Mouse (Mus musculus): Measurements from ENCODE around the gene Fblim1. TPM values are rescaled to one million over a fixed set of nuclear protein-coding genes. Genes with fewer than 3 reads are reported as not detected.
A peak's percentile ranks its signal among the peaks of the same experiment; 100 is the strongest.
"Not testable (repeated sequence)": the region's sequence is repeated elsewhere in the genome, so short reads cannot be mapped to it uniquely, and the experiment has no call there.

The Fblim1 gene
- polyA plus RNA-seq, 1 experiment from 2014 or later, result 65.4 TPM

GRCm38 (mm10) chr4:141564660-141565059 lies 41.2 kb downstream of the Fblim1 start:
- no peak for ATAC-seq (ENCODE audit: insufficient number of reproducible peaks, insufficient read depth, low FRiP score, low TSS enrichment, low read depth)
- no peak overlapping the region for H3K9ac ChIP-seq (replicated peaks)
- H3K9me3 ChIP-seq, result no peaks in the 10 kb centered on the region
- no peak overlapping the region for H3K4me3 ChIP-seq (replicated peaks)
- WGBS, result 72% methylated on average over 3 of the region's 3 CpGs
- no peaks in the 10 kb centered on the region for H3K36me3 ChIP-seq
- no peak overlapping the region for H3K4me2 ChIP-seq
- H3K27me3 ChIP-seq, result no peaks in the 10 kb centered on the region
- no peaks in the 10 kb centered on the region for H3K4me1 ChIP-seq (replicated peaks)
- no peak overlapping the region for H3K27ac ChIP-seq

- Histone ChIP-seq H3K36me3 (no peaks in the 10 kb centered on the region), H3K4me2 (no peak overlapping the region), H3K27ac (no peak overlapping the region), H3K4me1 (replicated peaks) (no peaks in the 10 kb centered on the region), H3K4me3 (replicated peaks) (no peak overlapping the region), H3K9ac (replicated peaks) (no peak overlapping the region), H3K9me3 (no peaks in the 10 kb centered on the region), H3K27me3 (no peaks in the 10 kb centered on the region)
- WGBS, result 94% methylated on average over 4 of the region's 4 CpGs
- no peak for ATAC-seq (ENCODE audit: insufficient number of reproducible peaks, insufficient read depth, low FRiP score, low TSS enrichment, low read depth)
These were observed 41.7 kb downstream of the Fblim1 start for GRCm38 (mm10) chr4:141564209-141564608.

GRCm38 (mm10) chr4:141562281-141562680 lies 43.6 kb downstream of the Fblim1 start:
- no peaks in the 10 kb centered on the region for H3K36me3 ChIP-seq
- WGBS, result 88% methylated on average over 11 of the region's 11 CpGs
- H3K4me3 ChIP-seq (replicated peaks), result no peak overlapping the region
- no peak for ATAC-seq (ENCODE audit: insufficient number of reproducible peaks, insufficient read depth, low FRiP score, low TSS enrichment, low read depth)
- H3K4me2 ChIP-seq, result no peak overlapping the region
- peaks cover 12% of the 10 kb centered on the region for H3K4me1 ChIP-seq (replicated peaks)
- no peaks in the 10 kb centered on the region for H3K9me3 ChIP-seq
- H3K27me3 ChIP-seq, result no peaks in the 10 kb centered on the region
- no peak overlapping the region for H3K27ac ChIP-seq
- no peak overlapping the region for H3K9ac ChIP-seq (replicated peaks)

- not testable (repeated sequence) for H3K9ac ChIP-seq (replicated peaks); H3K27ac ChIP-seq; H3K36me3 ChIP-seq; H3K4me2 ChIP-seq; H3K9me3 ChIP-seq; H3K27me3 ChIP-seq; ATAC-seq (ENCODE audit: insufficient number of reproducible peaks, insufficient read depth, low FRiP score, low TSS enrichment, low read depth); H3K4me3 ChIP-seq (replicated peaks)
- peaks cover 12% of the 10 kb centered on the region for H3K4me1 ChIP-seq (replicated peaks)
- WGBS, result 83% methylated on average over 5 of the region's 5 CpGs
These were observed 44.5 kb downstream of the Fblim1 start for GRCm38 (mm10) chr4:141561331-141561919.

GRCm38 (mm10) chr4:141559898-141560263 lies 46.0 kb downstream of the Fblim1 start:
- WGBS, result 2% methylated on average over 9 of the region's 9 CpGs
- no peaks in the 10 kb centered on the region for H3K9me3 ChIP-seq
- H3K4me3 ChIP-seq (replicated peaks), result peak overlapping the region; percentile 43
- peaks cover 12% of the 10 kb centered on the region for H3K4me1 ChIP-seq (replicated peaks)
- H3K27me3 ChIP-seq, result no peaks in the 10 kb centered on the region
- peak; percentile 61; the same call in 1 of the 2 replicates for ATAC-seq (ENCODE audit: insufficient number of reproducible peaks, insufficient read depth, low FRiP score, low TSS enrichment, low read depth)
- H3K27ac ChIP-seq, result peak overlapping the region; percentile 91
- no peaks in the 10 kb centered on the region for H3K36me3 ChIP-seq
- peak overlapping the region; percentile 57 for H3K9ac ChIP-seq (replicated peaks)
- H3K4me2 ChIP-seq, result peak overlapping the region; percentile 85

- Histone ChIP-seq H3K27me3 (no peaks in the 10 kb centered on the region), H3K9me3 (no peaks in the 10 kb centered on the region), H3K4me2 (peak overlapping the region; percentile 85), H3K27ac (peak overlapping the region; percentile 91), H3K4me3 (replicated peaks) (peak overlapping the region; percentile 43), H3K9ac (replicated peaks) (peak overlapping the region; percentile 57), H3K4me1 (replicated peaks) (peaks cover 12% of the 10 kb centered on the region), H3K36me3 (no peaks in the 10 kb centered on the region)
- peak; percentile 68; the same call in 1 of the 2 replicates for ATAC-seq (ENCODE audit: insufficient number of reproducible peaks, insufficient read depth, low FRiP score, low TSS enrichment, low read depth)
- WGBS, result under 1% methylated on average over 30 of the region's 30 CpGs
These were observed 46.6 kb downstream of the Fblim1 start for GRCm38 (mm10) chr4:141559131-141559897.

GRCm38 (mm10) chr4:141558658-141559057 lies 47.2 kb downstream of the Fblim1 start:
- Histone ChIP-seq H3K9ac (replicated peaks) (peak overlapping the region; percentile 57), H3K4me3 (replicated peaks) (peak overlapping the region; percentile 43), H3K27ac (peak overlapping the region; percentile 91), H3K4me1 (replicated peaks) (peaks cover 12% of the 10 kb centered on the region), H3K9me3 (no peaks in the 10 kb centered on the region), H3K36me3 (no peaks in the 10 kb centered on the region), H3K4me2 (peak overlapping the region; percentile 85), H3K27me3 (no peaks in the 10 kb centered on the region)
- WGBS, result 13% methylated on average over 16 of the region's 16 CpGs
- no peak for ATAC-seq (ENCODE audit: insufficient number of reproducible peaks, insufficient read depth, low FRiP score, low TSS enrichment, low read depth)

- not testable (repeated sequence) for ATAC-seq (ENCODE audit: insufficient number of reproducible peaks, insufficient read depth, low FRiP score, low TSS enrichment, low read depth); H3K4me3 ChIP-seq (replicated peaks); H3K27me3 ChIP-seq; H3K27ac ChIP-seq; H3K9ac ChIP-seq (replicated peaks); H3K9me3 ChIP-seq; H3K4me2 ChIP-seq; H3K36me3 ChIP-seq
- 90% methylated on average over 6 of the region's 6 CpGs for WGBS
- peaks cover 25% of the 10 kb centered on the region for H3K4me1 ChIP-seq (replicated peaks)
These were observed 49.7 kb downstream of the Fblim1 start for GRCm38 (mm10) chr4:141556163-141556562.

- ATAC-seq (ENCODE audit: insufficient number of reproducible peaks, insufficient read depth, low FRiP score, low TSS enrichment, low read depth); H3K9ac ChIP-seq (replicated peaks); H3K9me3 ChIP-seq; H3K27me3 ChIP-seq; H3K4me3 ChIP-seq (replicated peaks); H3K27ac ChIP-seq; H3K4me2 ChIP-seq; H3K36me3 ChIP-seq: not testable (repeated sequence)
- 93% methylated on average over 7 of the region's 9 CpGs for WGBS
- peaks cover 25% of the 10 kb centered on the region for H3K4me1 ChIP-seq (replicated peaks)
These were observed 51.5 kb downstream of the Fblim1 start for GRCm38 (mm10) chr4:141554255-141554865.

- Histone ChIP-seq H3K9ac (replicated peaks) (no peak overlapping the region), H3K4me2 (peak overlapping the region; percentile 24; the same call in 1 of the 2 replicates), H3K27me3 (no peaks in the 10 kb centered on the region), H3K36me3 (no peaks in the 10 kb centered on the region), H3K9me3 (no peaks in the 10 kb centered on the region), H3K4me1 (replicated peaks) (peaks cover 24% of the 10 kb centered on the region), H3K4me3 (replicated peaks) (peak overlapping the region; percentile 9; the same call in 1 of the 2 replicates), H3K27ac (peak overlapping the region; percentile 66)
- ATAC-seq (ENCODE audit: insufficient number of reproducible peaks, insufficient read depth, low FRiP score, low TSS enrichment, low read depth), result peak; percentile 82
- WGBS, result 11% methylated on average over 2 of the region's 2 CpGs
These were observed 53.4 kb downstream of the Fblim1 start for GRCm38 (mm10) chr4:141552484-141552883.

DNA sequence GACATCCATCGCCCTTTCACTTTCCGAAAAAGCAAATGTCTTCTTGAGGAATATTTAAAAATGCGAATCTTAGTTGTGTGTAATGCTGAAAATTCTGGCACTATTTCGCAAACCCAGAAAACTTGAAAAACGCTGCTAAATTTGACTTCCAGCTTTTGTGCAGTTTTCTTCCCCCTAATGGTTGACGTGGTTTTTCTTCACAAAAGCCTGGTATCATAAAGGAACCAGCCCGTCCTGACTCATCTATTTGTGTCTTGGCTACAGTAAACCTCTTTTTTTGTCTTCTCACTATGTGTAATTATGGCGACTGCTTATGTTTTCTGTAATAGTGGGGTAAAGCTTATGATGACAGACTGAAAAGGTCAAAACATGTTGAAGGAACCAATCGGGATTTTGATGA lies 58.6 kb downstream of the Fblim1 start:
- no peak for ATAC-seq (ENCODE audit: insufficient number of reproducible peaks, insufficient read depth, low FRiP score, low TSS enrichment, low read depth)
- Histone ChIP-seq H3K27ac (peak overlapping the region; percentile 100), H3K36me3 (no peaks in the 10 kb centered on the region), H3K4me3 (replicated peaks) (peak overlapping the region; percentile 71), H3K27me3 (no peaks in the 10 kb centered on the region), H3K9ac (replicated peaks) (peak overlapping the region; percentile 95; the same call in 1 of the 2 replicates), H3K4me2 (peak overlapping the region; percentile 98), H3K4me1 (replicated peaks) (peaks cover 24% of the 10 kb centered on the region), H3K9me3 (no peaks in the 10 kb centered on the region)
- WGBS, result 27% methylated on average over 9 of the region's 9 CpGs
